Mouse (Mus musculus): ENCODE measurements around the gene Tk1.

DNA sequence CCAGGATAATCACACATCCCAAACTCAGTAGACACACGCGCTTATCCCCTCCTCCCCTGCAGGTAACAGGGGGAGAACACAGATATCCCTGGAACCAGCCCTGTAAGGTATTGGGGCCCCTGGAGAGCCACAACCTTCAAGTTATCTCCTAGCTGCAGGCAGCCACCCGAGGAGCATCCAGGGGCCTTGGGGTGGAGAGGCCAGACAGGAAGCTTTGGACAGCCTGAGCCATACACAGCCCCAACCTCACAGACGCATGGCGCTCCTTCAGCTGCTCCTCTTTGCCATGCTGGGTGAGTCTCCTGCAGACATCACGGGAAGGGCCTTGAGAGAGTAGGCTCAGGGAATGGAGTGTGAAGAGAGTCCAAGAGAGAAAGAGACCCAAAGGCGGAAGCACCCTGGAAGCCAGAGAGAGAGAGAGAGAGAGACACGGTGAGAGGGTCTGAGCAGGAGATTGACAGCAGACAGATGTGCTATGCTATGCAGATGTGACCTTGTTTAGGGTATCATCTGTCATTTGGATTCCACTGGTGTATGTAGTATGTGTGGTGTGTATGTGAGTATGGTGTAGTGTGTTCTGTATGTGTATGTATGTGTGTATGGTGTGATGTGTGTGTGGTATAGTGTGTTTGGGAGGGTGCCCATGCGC, 28.3 kb downstream of the Tk1 start, which contains the start of gene 6030468B19Rik:
- TF ChIP-seq TBP (IDR thresholded peaks at IDR 0.05; ENCODE audit: low read depth, low read length) (0 out of 2 replicates have a peak, but pooled peaks have one; percentile 34), CTCF (IDR thresholded peaks at IDR 0.05 in 2 of 3, conservative IDR thresholded peaks at IDR 0.05 in 1 of 3; ENCODE audit: control insufficient read depth in 1 of 3, insufficient read depth in 1 of 3, low read depth in 2 of 3, low read length in 3 of 3, poor library complexity in 1 of 3, severe bottlenecking in 1 of 3) (no peak), E2F4 (IDR thresholded peaks at IDR 0.05; ENCODE audit: borderline replicate concordance, low read depth, low read length) (no peak), EP300 (IDR thresholded peaks at IDR 0.05; ENCODE audit: low read depth in 1 of 2, low read length in 2 of 2) (peak; percentile 41 to 78), POLR2A (IDR thresholded peaks at IDR 0.05; ENCODE audit: control insufficient read depth in 1 of 2, insufficient read depth in 1 of 2, low read depth in 1 of 2, low read length in 2 of 2, poor library complexity in 1 of 2) (peak in 1 of 2 experiments; percentile 19; a peak in 1 of 4 replicates), SMC3 (IDR thresholded peaks at IDR 0.05; ENCODE audit: low read depth, low read length) (no peak), ZMIZ1 (IDR thresholded peaks at IDR 0.05; ENCODE audit: low read depth, low read length) (no peak), BHLHE40 (IDR thresholded peaks at IDR 0.05; ENCODE audit: borderline replicate concordance, low read depth, low read length) (no peak), CHD1 (IDR thresholded peaks at IDR 0.05; ENCODE audit: low read depth, low read length) (no peak), GATA1 (IDR thresholded peaks at IDR 0.05; ENCODE audit: low read depth, low read length) (peak; percentile 41), ZC3H11A (IDR thresholded peaks at IDR 0.05; ENCODE audit: low read depth, low read length) (no peak), ETS1 (IDR thresholded peaks at IDR 0.05; ENCODE audit: low read depth, low read length) (no peak), NELFE (IDR thresholded peaks at IDR 0.05; ENCODE audit: low read depth, low read length) (peak; percentile 39)

Data from MEL (cell line).